ENCODE assay signal across 8 mouse cellular contexts in the genomic region with DNA sequence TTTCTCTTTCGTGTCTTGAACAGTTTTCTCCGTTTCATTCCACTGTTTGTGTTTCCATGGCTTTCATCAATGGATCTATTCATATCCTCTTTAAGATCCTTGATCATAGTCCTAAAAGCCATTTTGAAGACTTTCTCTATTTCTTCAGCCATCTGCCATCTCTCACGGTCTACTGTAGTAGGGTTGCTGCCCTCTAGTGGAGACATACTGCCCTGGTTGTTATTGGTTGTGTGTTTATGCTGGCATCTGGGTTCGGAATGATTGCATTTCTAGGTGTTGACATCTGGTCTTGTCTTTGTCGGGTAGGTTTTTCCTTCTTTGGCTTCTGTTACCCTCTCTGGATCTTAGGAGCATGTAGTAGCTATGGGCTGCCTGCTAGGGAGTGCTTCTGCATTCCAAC. TPM values are rescaled to one million over a fixed set of nuclear protein-coding genes. Genes with fewer than 3 reads are reported as not detected.
DNase-seq lines count a peak whose midpoint lies in the region; ATAC-seq and TF ChIP-seq lines count a peak whose summit lies in the region.
"Had no signal": no experiment of that assay in that cellular context is flagged by ENCODE, and none has a peak within 500 bp of the region (broad histone marks: within the 10 kb centered on the region; RNA-seq: fewer than 3 reads in every experiment).

No protein-coding gene starts in this region.

- TF ChIP-seq EP300 in MEL (IDR thresholded peaks at IDR 0.05; ENCODE audit: low read depth in 1 of 2, low read length in 2 of 2) = no peak

- 40% methylated on average over 5 of the region's 5 CpGs for WGBS in liver, embryonic 11.5 days

- peak; percentile 40 for TF ChIP-seq RAD21 in MEL (IDR thresholded peaks at IDR 0.05; ENCODE audit: low read depth, low read length)

- peaks cover 3% of the 10 kb centered on the region; the same call in 1 of the 2 replicates for H3K4me1 ChIP-seq in liver, embryonic 11.5 days (replicated peaks; ENCODE audit: control insufficient read depth, insufficient read depth, low read length)
- peaks cover 0 to 11% of the 10 kb centered on the region in 2 experiments; a peak in 2 of 4 replicates for H3K4me1 ChIP-seq in MEL (ENCODE audit: control insufficient read depth in 1 of 2, insufficient read depth in 2 of 2, low read length in 2 of 2)

- TF ChIP-seq POLR2A in MEL (IDR thresholded peaks at IDR 0.05; ENCODE audit: control insufficient read depth in 1 of 2, insufficient read depth in 1 of 2, low read depth in 1 of 2, low read length in 2 of 2, poor library complexity in 1 of 2) = no peak

- H3K4me3 ChIP-seq in liver, embryonic 11.5 days (ENCODE audit: low read depth, low read length) = no peak overlapping the region
- H3K4me3 ChIP-seq in MEL (ENCODE audit: control insufficient read depth in 1 of 2, insufficient read depth in 1 of 2, low read depth in 2 of 2, low read length in 2 of 2) = no peak overlapping the region
- H3K4me3 ChIP-seq: liver, embryonic 13.5 days had no signal

- no peaks in the 10 kb centered on the region for H3K79me2 ChIP-seq in MEL (ENCODE audit: control insufficient read depth, insufficient read depth, low read length, poor library complexity)

- H3K27me3 ChIP-seq in liver, embryonic 11.5 days (replicated peaks; ENCODE audit: control insufficient read depth, insufficient read depth, low read length) = no peaks in the 10 kb centered on the region
- peaks cover 0 to 5% of the 10 kb centered on the region in 2 experiments; a peak in 2 of 4 replicates for H3K27me3 ChIP-seq in MEL (ENCODE audit: control insufficient read depth in 1 of 2, insufficient read depth in 2 of 2, low read length in 2 of 2)
- H3K27me3 ChIP-seq: liver, embryonic 13.5 days had no signal

- H3K9me3 ChIP-seq in liver, embryonic 11.5 days (ENCODE audit: control insufficient read depth, low read length) = 0 out of 2 replicates have a peak, but pooled peaks cover 4% of the 10 kb centered on the region
- H3K9me3 ChIP-seq in MEL (replicated peaks; ENCODE audit: insufficient read depth, low read length) = no peaks in the 10 kb centered on the region

- peak; percentile 19 for DNase-seq in liver
- no peak for DNase-seq in liver, embryonic 11.5 days (ENCODE audit: low spot score)
- peak; percentile 69 for DNase-seq in MEL (ENCODE audit: low read depth, low spot score)
- peak; percentile 74 for DNase-seq in brain, adult 2 months (ENCODE audit: low read depth, low spot score)
- peak; percentile 8 to 50 for DNase-seq in heart, postnatal 14 days
- peak; percentile 52 for DNase-seq in left cerebral cortex, postnatal 4 days
- peak; percentile 18 for DNase-seq in telencephalon, adult 2 months (ENCODE audit: low read depth, low spot score)
- DNase-seq: liver, embryonic 13.5 days had no signal

- H3K4me2 ChIP-seq in liver, embryonic 11.5 days = no peak overlapping the region
- H3K4me2 ChIP-seq: liver, embryonic 13.5 days had no signal

- no peak for ATAC-seq in liver, embryonic 11.5 days (replicated peaks; ENCODE audit: low FRiP score)

- TF ChIP-seq CTCF in MEL (IDR thresholded peaks at IDR 0.05 in 2 of 3, conservative IDR thresholded peaks at IDR 0.05 in 1 of 3; ENCODE audit: control insufficient read depth in 1 of 3, insufficient read depth in 1 of 3, low read depth in 2 of 3, low read length in 3 of 3, poor library complexity in 1 of 3, severe bottlenecking in 1 of 3) = peak; percentile 65 to 81 (median 78)

- intact Hi-C loops in heart, postnatal 14 days (cut with DNase I) = no loop called here
- intact Hi-C loops in left cerebral cortex, postnatal 4 days (cut with DNase I) = no loop called here

- H3K9ac ChIP-seq in liver, embryonic 11.5 days (ENCODE audit: low read depth, low read length) = no peak overlapping the region
- no peak overlapping the region for H3K9ac ChIP-seq in MEL (ENCODE audit: control insufficient read depth, low read depth, low read length, poor library complexity, severe bottlenecking)
- H3K9ac ChIP-seq: liver, embryonic 13.5 days had no signal

- no peaks in the 10 kb centered on the region for H3K36me3 ChIP-seq in liver, embryonic 11.5 days (ENCODE audit: control insufficient read depth, insufficient read depth, low read length)
- peaks cover 0 to 4% of the 10 kb centered on the region in 2 experiments; a peak in 1 of 4 replicates for H3K36me3 ChIP-seq in MEL (ENCODE audit: control insufficient read depth in 1 of 2, insufficient read depth in 2 of 2, low read length in 2 of 2)

- H3K27ac ChIP-seq in liver, embryonic 11.5 days (ENCODE audit: low read depth, low read length) = no peak overlapping the region
- H3K27ac ChIP-seq in MEL (ENCODE audit: control insufficient read depth, low read depth, low read length) = no peak overlapping the region
- H3K27ac ChIP-seq: liver, embryonic 13.5 days had no signal

TF ChIP-seq in MEL, 35 proteins besides CTCF, POLR2A, EP300 and RAD21:
- peak; percentile 67 for TF ChIP-seq SMC3 (IDR thresholded peaks at IDR 0.05; ENCODE audit: low read depth, low read length)
- TF ChIP-seq RCOR1 (IDR thresholded peaks at IDR 0.05; ENCODE audit: low read depth, low read length) = no peak

RNA-seq across cellular contexts. Expression of a gene that starts 11.2 kb away (rescaled TPM):
- 0.04 and 0.10 TPM in 2 replicates for polyA plus RNA-seq in liver, embryonic 11.5 days (2014; fragmentation: Nextera tagmentation; extraction: Ambion mirVana)
- 0.07 and 0.08 TPM in 2 replicates for total RNA-seq in MEL (2012; rRNA removed)
- polyA plus RNA-seq in MEL (2012; ENCODE audit: insufficient read depth in 1 of 2, insufficient read length in 2 of 2, low read depth in 1 of 2, low replicate concordance in 2 of 2, missing spikeins in 1 of 2) = under 1 TPM in 1 of 2 experiments, not detected in 1; 0.31 TPM
- under 1 TPM in 1 of 2 experiments, not detected in 1; 0.17 TPM for total RNA-seq in heart, postnatal 14 days (2021)
- under 1 TPM; 0.28 to 0.79 TPM for total RNA-seq in left cerebral cortex, postnatal 4 days (2021)

RNA-seq across cellular contexts. Expression of a gene that starts 30.5 kb away (rescaled TPM):
- 2.5 and 3.1 TPM in 2 replicates for polyA plus RNA-seq in liver, embryonic 11.5 days (2014; fragmentation: Nextera tagmentation; extraction: Ambion mirVana)
- not detected in 2 replicates for total RNA-seq in MEL (2012; rRNA removed)
- polyA plus RNA-seq in MEL (2012; ENCODE audit: insufficient read depth in 1 of 2, insufficient read length in 2 of 2, low read depth in 1 of 2, low replicate concordance in 2 of 2, missing spikeins in 1 of 2) = not detected
- total RNA-seq in heart, postnatal 14 days (2021) = not detected
- total RNA-seq in left cerebral cortex, postnatal 4 days (2021) = under 1 TPM; 0.16 to 0.20 TPM

RNA-seq across cellular contexts. Expression of a gene that starts 52.2 kb away (rescaled TPM):
- polyA plus RNA-seq in liver, embryonic 11.5 days (2014; fragmentation: Nextera tagmentation; extraction: Ambion mirVana) = 0.26 and 0.40 TPM in 2 replicates
- total RNA-seq in MEL (2012; rRNA removed) = not detected in 2 replicates
- polyA plus RNA-seq in MEL (2012; ENCODE audit: insufficient read depth in 1 of 2, insufficient read length in 2 of 2, low read depth in 1 of 2, low replicate concordance in 2 of 2, missing spikeins in 1 of 2) = not detected
- 1 to 10 TPM; 2.2 to 2.4 TPM for total RNA-seq in heart, postnatal 14 days (2021)
- total RNA-seq in left cerebral cortex, postnatal 4 days (2021) = 10 to 100 TPM; 35.5 to 36.2 TPM

Comparison
In these comparisons a context has a peak if more than half of its experiments do, and no peak if none do; other contexts are left out.
1. RNA of a gene that starts 52.2 kb away (total RNA-seq): 35.5 to 36.2 TPM in left cerebral cortex, postnatal 4 days; 2.2 to 2.4 TPM in heart, postnatal 14 days and not detected in MEL; every median in the first group is over 10 times any median in the second.